Mouse (Mus musculus): ENCODE results near the gene Tmem131.

- TF ChIP-seq EP300 (IDR thresholded peaks at IDR 0.05; ENCODE audit: insufficient read depth, low read depth, low read length) (no peak), POLR2A (IDR thresholded peaks at IDR 0.05; ENCODE audit: insufficient read depth, low read length) (no peak), CTCF (IDR thresholded peaks at IDR 0.05; ENCODE audit: low read depth, low read length) (no peak)
Observed at GRCm38 (mm10) chr1:36926738-36927137, 16.7 kb downstream of the Tmem131 start.
